Mouse (Mus musculus): Measurements from ENCODE around the gene Krt23.

The Krt23 gene

GRCm38 (mm10) chr11:99454044-99454443 is 38.9 kb downstream of the Krt23 start:
- no peak for DNase-seq (ENCODE audit: low read depth, low spot score)

- no peak for DNase-seq (ENCODE audit: low read depth, low spot score)
Measured at GRCm38 (mm10) chr11:99448769-99449168, 44.2 kb downstream of the Krt23 start.

- DNase-seq (ENCODE audit: low read depth, low spot score) = no peak
Measured at GRCm38 (mm10) chr11:99441220-99441619, 51.7 kb downstream of the Krt23 start.

- no peak for DNase-seq (ENCODE audit: low read depth, low spot score)
Measured at GRCm38 (mm10) chr11:99439465-99439864, 53.5 kb downstream of the Krt23 start.

GRCm38 (mm10) chr11:99437972-99438371 is 55.0 kb downstream of the Krt23 start, which contains the start of gene Krt20:
Gene Krt20 (minus strand): TSS chr11:99438150.
- DNase-seq (ENCODE audit: low read depth, low spot score) = no peak

GRCm38 (mm10) chr11:99436625-99437024 is 56.3 kb downstream of the Krt23 start:
- DNase-seq (ENCODE audit: low read depth, low spot score) = no peak

GRCm38 (mm10) chr11:99430670-99431069 is 62.3 kb downstream of the Krt23 start:
- DNase-seq (ENCODE audit: low read depth, low spot score) = peak; percentile 36

Measured in A20 (cell line).